Comparison of ENCODE assay signal across 16 mouse cellular contexts in the genomic region with DNA sequence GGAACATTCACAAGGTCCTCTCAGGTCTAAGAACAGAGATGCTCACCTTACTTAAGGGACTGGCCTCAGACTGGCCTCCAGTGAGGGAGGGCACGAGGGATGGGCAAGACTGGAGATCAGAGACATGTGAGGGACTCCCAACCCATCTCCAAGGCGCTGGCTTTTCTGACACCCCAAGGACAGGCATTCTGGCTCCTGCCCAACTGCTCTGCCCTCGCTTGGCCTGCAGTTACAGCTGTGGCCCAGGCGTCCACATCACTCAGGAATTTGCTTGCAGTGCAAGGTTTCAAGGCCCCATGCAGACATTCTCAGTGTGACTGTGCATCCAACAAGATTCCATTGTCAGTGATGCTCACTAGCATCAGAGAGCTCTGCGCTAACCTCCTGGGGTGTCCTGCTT. TPM values are rescaled to one million over a fixed set of nuclear protein-coding genes. Genes with fewer than 3 reads are reported as not detected.
DNase-seq lines count a peak whose midpoint lies in the region.
"Had no signal": no experiment of that assay in that cellular context is flagged by ENCODE, and none has a peak within 500 bp of the region (broad histone marks: within the 10 kb centered on the region; RNA-seq: fewer than 3 reads in every experiment).

No protein-coding gene starts in this region.

- DNase-seq in ovary, postnatal 36 days (ENCODE audit: low spot score) = peak; percentile 66
- DNase-seq in ovary, postnatal 10 days (ENCODE audit: low spot score) = no peak
- peak; percentile 82 to 89 for DNase-seq in adrenal gland, adult (ENCODE audit: inconsistent age in 2 of 2, low spot score in 1 of 2)
- peak; percentile 79 for DNase-seq in adrenal gland, postnatal 10 days
- DNase-seq in testis, postnatal 10 days (ENCODE audit: low spot score) = peak; percentile 68
- no peak for DNase-seq in frontal cortex, postnatal 10 days (ENCODE audit: low spot score in 2 of 2)
- DNase-seq in cerebellum, adult 9-10 months = no peak
- DNase-seq: cerebellum, adult 2 months; cerebellum, postnatal 14 days; embryo, embryonic 11 days; gastrocnemius, adult 2 months; gastrocnemius, postnatal 36 days; heart, adult 11 months; heart, postnatal 36 days had no signal

RNA-seq across cellular contexts. Expression of a gene that starts 7.7 kb away (rescaled TPM):
- total RNA-seq in adrenal gland, postnatal 10 days (2021) = 10 to 100 TPM; 10.2 to 10.6 TPM
- total RNA-seq: common myeloid progenitor, adult 5-6 weeks; ES-E14 had no signal

RNA-seq across cellular contexts. Expression of a gene that starts 48.7 kb away (rescaled TPM):
- total RNA-seq in adrenal gland, postnatal 10 days (2021) = 10 to 100 TPM; 49.9 to 59.8 TPM

RNA-seq across cellular contexts. Expression of a gene that starts 49.0 kb away (rescaled TPM):
- total RNA-seq in adrenal gland, postnatal 10 days (2021) = 10 to 100 TPM; 63.0 to 64.2 TPM

Comparison
In these comparisons a context has a peak if more than half of its experiments do, and no peak if none do; other contexts are left out.
1. DNase-seq: peak in ovary, postnatal 36 days (single experiment), adrenal gland, adult (2 of 2), adrenal gland, postnatal 10 days (single experiment) and testis, postnatal 10 days (single experiment); none in ovary, postnatal 10 days (single experiment), frontal cortex, postnatal 10 days (0 of 2) and cerebellum, adult 9-10 months (single experiment).